Mouse (Mus musculus): ENCODE data around the gene Snx32.

The Snx32 gene

GRCm38 (mm10) chr19:5457746-5458442, 52.4 kb downstream of the Snx32 start, which contains the start of gene Ccdc85b:
TSS of gene Ccdc85b (minus strand) at chr19:5457894.
- DNase-seq (ENCODE audit: low read depth) = no peak

GRCm38 (mm10) chr19:5456922-5457745, 53.2 kb downstream of the Snx32 start:
- DNase-seq (ENCODE audit: low read depth) = peak; percentile 96

- DNase-seq (ENCODE audit: low read depth) = no peak
Observed at GRCm38 (mm10) chr19:5456241-5456921, 54.0 kb downstream of the Snx32 start.

- no peak for DNase-seq (ENCODE audit: low read depth)
Observed at GRCm38 (mm10) chr19:5455568-5455967, 54.8 kb downstream of the Snx32 start.

- DNase-seq (ENCODE audit: low read depth) = no peak
Observed at GRCm38 (mm10) chr19:5455037-5455436, 55.3 kb downstream of the Snx32 start.

- no peak for DNase-seq (ENCODE audit: low read depth)
Observed at GRCm38 (mm10) chr19:5451766-5452165, 58.6 kb downstream of the Snx32 start.

- DNase-seq (ENCODE audit: low read depth) = no peak
Observed at GRCm38 (mm10) chr19:5449673-5450072, 60.7 kb downstream of the Snx32 start.

- peak; percentile 71 for DNase-seq (ENCODE audit: low read depth)
Observed at GRCm38 (mm10) chr19:5448354-5449150, 61.8 kb downstream of the Snx32 start.

- DNase-seq (ENCODE audit: low read depth) = peak; percentile 94
Observed at GRCm38 (mm10) chr19:5447515-5448353, 62.6 kb downstream of the Snx32 start, which contains the start of gene Fosl1. TSS of gene Fosl1 (plus strand) at chr19:5447547.

- no peak for DNase-seq (ENCODE audit: low read depth)
Observed at GRCm38 (mm10) chr19:5445747-5446146, 64.6 kb downstream of the Snx32 start.

- no peak for DNase-seq (ENCODE audit: low read depth)
Observed at GRCm38 (mm10) chr19:5444954-5445353, 65.4 kb downstream of the Snx32 start.

GRCm38 (mm10) chr19:5444371-5444908, 65.9 kb downstream of the Snx32 start:
- DNase-seq (ENCODE audit: low read depth) = no peak
